Mouse (Mus musculus): ENCODE measurements around the gene Gm15517.
"Not testable (repeated sequence)": the region's sequence is repeated elsewhere in the genome, so short reads cannot be mapped to it uniquely, and the experiment has no call there.

The Gm15517 gene

DNA sequence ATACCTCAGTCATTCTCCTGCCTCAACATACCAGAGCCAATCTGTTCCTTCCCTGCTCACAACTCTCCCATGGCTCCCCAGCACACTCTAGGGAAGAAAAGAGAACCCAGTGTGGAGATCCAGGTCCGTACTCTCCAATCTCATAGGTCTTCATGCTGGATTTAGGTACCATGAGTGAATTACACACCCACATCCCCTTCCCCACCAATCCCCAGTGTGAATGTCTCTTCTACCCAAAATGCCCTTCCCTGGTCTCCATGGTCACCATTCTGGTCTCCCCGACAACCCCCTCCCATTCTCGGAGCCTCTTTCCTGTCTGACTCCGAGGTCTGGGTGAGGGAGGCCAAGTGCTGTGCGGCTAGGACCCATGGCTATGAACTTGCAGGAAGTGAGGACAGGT lies at the start of gene Gm15517:
Gm15517 (plus strand) TSS at position 301 of the 400 bp plus-strand sequence.
- no peak for DNase-seq (ENCODE audit: low spot score)

DNA sequence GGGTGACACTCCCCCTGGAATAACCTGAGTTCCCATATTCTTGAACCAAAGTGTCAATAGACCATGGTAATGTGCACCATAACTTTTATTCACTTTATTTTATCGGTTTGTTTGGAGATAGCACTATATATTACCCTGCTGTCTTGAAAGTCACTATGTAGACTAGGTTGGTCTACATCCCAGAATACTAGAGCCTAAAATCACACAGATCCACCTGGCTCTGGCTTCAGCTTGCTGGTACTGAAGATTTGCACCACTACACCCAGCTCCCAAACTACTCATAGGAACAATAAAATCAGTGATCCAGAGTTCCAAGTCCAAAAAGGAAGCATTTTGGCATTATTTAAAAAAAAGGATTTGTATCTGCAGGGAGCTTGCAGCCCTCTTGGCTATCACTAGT lies 45.6 kb upstream of the Gm15517 start, which contains the start of gene Klk1b5:
Klk1b5 (plus strand) TSS at position 301 of the 400 bp plus-strand sequence.
- no peak for DNase-seq (ENCODE audit: low spot score)

DNA sequence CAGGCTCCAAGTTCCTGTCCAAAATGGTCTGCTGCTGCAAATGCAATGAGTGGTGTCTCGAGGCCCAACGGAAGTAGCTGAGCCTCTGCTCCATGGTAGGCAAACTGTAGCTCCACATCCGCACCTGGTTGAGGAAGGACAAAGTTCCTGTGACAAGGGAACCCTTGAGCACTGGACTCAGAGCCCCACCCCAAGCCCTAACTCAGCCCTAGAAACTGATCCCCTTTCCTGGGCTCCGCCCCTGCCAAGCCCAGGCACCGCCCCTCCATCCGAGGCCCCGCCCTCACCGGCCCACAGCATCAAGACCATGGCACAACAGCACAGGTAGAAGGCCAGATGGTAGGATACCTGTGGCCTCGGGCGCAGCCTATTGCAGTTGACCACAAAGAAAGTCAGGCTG lies 39.6 kb upstream of the Gm15517 start:
- not testable (repeated sequence) for DNase-seq (ENCODE audit: low spot score)

DNA sequence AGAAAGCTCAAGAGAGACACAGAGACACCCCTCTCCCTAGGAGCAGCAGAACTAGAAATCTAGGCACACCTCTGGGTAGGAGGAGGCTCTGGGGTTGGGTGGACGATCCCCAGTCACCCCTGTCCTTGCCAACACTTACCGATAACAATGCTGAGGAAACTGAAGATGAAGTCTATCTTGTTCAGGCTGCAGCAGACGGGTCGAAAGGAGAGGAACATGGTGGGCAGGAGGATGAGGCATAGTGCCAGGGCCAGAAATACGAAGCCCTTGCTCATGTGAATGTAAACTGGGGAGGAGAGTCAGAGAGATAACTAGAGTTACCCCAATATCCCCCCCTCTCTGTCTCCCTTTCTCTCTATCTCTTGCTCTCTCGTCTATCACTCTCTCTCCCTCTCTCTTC lies 38.9 kb upstream of the Gm15517 start:
- not testable (repeated sequence) for DNase-seq (ENCODE audit: low spot score)

DNA sequence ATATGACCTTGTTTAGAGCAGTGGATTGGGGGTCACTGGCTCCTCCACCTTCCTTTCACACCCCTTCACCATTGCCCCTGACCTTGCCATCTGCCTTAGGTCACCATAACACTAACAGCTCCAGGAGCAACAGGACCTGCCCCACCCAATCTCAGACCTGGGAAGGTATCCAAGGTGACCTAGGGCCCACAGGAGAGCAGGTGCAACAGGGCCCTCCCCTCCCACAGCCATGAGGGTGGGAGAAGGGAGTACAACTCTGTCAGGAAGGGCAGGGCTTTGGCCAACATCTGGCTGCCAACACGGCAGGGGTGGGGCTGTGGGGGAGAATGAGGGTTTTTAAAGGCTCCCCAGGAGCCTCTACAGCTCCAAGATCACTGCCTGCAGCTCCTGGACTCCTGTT lies 36.2 kb upstream of the Gm15517 start, which contains the start of gene Klk1:
Klk1 (plus strand) TSS at position 285 of the 400 bp plus-strand sequence.
- no peak for DNase-seq (ENCODE audit: low spot score)

DNA sequence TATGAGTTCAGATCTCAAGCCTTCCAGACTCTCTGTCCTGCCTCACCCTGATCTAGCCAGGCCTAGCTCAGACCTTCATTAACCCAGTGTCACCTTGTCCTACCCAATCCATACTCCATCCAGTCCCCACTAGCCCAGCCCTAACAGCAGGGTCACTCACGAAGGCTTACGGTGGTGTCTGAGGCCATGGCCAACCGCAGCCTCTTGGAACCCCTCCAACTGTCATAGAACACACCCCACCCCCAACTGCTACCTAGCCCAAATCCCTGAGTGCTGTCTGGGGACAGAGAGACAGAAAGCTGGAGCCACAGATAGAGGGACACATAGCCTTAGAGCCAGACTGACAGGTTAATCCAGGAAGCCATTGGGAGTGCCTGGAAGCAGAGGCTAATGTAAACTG lies 25.3 kb upstream of the Gm15517 start, which contains the start of gene Gm36864:
Gm36864 (plus strand) TSS at position 269 of the 400 bp plus-strand sequence.
- no peak for DNase-seq (ENCODE audit: low spot score)

DNA sequence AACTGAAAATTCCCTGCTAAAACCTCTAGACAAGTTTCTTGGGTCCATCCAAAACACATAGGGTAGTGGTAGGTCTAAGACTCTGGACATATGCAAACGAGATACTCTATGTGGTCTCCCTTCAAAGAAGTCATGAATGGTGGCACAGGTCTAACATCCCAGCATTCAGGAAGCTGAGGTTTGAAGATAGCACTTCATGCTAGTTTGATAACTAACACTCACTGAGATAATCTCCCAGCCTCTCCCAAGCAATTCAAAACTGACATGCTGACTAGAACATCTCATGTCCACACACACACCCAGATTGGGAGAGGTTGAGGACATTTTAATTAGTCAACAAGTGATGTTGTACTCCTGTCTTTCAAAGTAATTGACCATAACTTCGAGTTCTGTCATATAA lies 21.3 kb upstream of the Gm15517 start:
- DNase-seq (ENCODE audit: low spot score), result no peak

DNA sequence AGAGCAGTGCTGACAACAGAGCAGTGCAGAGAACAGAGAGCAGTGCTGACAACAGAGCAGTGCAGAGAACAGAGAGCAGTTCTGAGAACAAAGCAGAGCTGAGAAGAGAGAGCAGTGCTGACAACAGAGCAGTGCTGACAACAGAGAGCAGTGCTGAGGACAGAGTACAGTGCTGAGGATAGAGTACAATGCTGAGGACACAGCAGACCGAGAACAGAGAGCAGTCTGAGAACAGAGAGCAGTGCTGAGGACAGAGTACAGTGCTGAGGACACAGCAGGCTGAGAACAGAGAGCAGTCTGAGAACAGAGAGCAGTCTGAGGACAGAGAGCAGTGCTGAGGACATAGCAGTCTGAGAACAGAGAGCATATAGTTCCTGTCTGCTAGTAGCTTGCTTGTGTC lies 20.5 kb upstream of the Gm15517 start:
- DNase-seq (ENCODE audit: low spot score), result no peak

DNA sequence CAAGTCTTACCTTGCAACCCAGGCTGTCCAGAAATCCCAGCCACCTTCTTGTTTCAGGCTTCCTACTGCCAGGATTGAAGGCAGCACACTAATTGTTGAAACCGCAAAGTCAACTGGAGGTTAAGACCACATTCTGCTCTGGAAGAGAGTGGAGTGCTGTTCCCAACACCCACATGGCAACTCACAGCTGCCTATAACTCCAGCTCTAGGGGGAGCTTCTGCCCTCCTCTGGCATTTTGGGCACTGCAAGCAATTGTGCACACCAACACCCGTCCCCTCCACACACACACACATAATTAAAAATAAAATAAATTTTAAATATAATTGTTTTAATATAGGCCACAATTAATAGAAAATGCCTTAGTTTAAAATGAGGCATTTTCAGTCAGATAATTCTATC lies 20.1 kb upstream of the Gm15517 start:
- no peak for DNase-seq (ENCODE audit: low spot score)

DNA sequence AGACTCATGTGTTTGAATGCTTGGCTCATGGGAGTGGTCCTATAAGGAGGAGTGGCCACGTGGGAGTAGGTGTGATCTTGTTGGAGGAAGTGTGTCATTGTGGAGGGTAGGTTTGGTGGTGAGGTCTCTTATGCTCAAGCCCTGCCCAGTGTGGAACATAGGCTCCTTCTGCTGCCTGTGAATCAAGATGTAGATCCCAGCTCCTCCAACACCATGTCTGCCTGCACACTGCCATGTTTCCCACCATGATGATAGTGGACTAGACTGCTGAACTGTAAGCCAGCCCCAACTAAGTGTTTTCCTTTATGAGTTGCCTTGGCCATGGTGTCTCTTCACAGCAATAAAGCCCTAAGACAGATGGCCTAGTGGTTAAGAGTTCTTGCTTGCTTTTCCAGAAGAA lies 17.2 kb upstream of the Gm15517 start:
- no peak for DNase-seq (ENCODE audit: low spot score)

DNA sequence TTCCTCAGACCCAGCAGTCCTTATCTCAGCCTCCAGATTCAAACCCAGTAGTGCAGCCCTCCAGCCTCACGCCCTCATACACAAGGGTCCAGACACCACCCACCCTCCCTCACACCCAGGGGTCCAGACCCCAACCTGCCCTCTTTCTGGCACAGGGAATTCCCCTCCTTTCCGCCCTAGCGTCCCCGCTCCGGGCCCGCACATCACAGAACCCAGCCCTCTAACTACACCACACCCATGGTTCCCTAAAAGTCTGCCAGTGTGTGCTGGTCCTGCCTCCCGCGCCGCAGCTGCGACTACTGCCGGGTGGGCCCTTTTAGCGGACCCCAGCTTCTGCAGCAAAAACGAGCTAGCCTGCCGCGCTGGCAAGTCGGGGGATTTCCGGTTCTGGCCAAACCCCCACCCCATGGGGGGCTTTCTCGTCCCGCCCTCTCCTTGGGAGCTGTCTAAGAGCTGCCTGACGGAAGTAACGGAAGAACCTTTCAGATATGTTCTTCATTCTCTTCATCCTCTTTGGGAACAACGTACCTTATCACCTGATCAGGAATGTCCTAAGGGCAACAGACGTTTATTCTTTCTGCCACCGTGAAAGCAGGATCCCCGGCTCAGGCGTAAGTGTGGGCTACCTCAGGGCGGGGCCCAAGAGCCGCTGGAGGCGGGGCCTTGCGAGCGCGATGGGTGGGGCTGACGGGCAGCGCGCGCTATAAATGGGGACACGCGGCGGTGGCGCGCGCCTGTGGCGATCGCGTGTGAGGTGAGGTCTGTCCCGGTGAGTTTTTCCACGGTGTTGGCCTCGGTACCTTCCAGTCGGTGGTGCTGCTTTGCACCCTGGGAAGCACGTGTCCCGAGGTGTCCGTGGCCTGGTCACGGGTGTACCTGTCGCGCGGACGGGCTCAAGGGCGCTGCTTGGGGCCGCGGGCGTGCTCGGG lies 14.9 kb upstream of the Gm15517 start, which contains the start of the genes 1700028J19Rik and 2410002F23Rik:
1700028J19Rik (minus strand) TSS at position 641 of the 929 bp plus-strand sequence.
2410002F23Rik (plus strand) TSS at position 668 of the 929 bp plus-strand sequence.
- peak; percentile 95 for DNase-seq (ENCODE audit: low spot score)

DNA sequence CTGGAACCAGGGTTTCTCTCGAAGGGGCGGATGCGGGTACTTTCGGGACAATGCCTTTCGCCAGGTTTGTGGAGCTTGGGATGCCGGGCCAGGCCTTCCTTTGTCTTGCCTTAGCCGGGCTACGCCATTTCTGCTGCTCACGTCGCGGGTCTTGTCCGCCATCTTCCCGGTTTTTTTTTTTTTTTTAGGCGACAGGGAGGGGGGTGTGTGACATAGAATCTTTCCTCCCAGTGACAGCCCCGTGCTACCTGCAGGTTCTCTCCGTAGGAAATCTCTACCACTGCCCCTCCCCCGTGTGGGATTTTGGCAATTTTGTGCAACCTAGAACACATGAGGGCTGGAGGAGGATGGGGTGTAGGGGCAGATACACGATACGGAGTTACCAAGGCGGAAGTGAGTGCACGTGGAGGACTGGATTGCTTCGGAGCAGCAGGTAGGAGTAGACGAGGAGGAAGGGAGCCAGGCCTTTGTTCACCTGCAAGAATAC lies 14.2 kb upstream of the Gm15517 start:
- DNase-seq (ENCODE audit: low spot score), result peak; percentile 69

DNA sequence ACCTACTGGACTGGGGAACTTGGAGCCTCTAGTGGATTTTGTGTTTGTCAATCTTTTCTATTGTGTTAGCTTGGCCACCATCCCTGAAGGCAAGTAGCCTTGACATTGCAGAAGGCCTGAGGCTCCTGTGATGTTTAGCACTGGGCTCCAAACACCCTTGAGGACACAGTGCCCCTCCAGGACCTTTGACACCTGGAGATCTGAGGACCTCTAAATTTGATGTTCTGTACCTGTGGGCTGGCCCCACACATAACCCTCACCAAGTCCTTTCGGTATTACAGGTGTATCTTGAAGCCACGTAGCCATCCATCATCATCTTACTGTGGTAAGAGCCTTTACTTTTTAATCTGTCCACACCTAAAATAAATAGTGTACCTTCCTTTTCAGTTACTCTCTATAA lies 13.3 kb upstream of the Gm15517 start:
- DNase-seq (ENCODE audit: low spot score), result no peak

DNA sequence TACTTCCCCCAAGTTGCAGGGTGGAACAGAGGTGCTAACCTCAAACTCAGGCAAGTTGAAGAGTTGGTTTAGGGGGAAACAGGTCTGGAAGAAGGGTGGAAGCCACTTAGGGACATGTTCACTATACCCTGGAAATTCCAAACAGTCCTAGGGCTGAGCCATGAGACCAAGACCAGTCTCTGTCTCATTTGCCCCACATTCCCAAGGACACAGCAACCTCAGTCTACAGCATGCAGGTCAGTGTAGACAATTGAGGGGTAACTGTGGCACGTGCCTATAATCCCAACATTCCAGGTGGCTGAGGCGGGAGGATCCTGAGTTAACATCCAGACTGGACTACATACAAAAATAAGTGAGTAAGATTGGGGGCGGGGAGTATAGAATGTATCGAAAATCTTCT lies 12.0 kb upstream of the Gm15517 start:
- DNase-seq (ENCODE audit: low spot score), result no peak

DNA sequence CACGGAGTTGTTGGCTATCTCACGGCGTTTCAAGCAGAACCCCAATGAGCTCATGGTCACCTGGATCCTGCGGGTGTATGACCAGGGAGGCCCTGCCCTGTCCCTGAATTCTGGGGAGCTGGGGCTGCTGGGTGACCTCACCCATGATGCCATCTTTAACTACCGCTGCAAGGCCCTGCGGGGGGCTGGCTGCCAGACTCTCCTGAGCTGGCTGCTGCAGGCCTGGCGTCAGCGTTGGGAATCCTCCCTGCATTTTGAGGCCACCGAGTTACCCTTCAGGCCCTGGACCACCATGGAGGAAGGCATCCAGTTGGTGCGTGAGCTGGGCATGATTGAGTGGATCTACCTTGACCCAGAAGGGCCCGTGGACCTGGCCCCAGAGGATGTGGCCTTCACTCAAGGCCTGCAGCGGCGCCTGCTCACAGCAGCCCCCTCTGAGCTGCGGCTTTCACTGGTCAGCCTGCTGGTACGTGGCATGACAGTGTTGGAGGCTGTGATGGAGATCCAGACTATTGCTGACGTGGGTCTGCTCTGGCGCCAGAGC lies 10.4 kb upstream of the Gm15517 start:
- not testable (repeated sequence) for DNase-seq (ENCODE audit: low spot score)

DNA sequence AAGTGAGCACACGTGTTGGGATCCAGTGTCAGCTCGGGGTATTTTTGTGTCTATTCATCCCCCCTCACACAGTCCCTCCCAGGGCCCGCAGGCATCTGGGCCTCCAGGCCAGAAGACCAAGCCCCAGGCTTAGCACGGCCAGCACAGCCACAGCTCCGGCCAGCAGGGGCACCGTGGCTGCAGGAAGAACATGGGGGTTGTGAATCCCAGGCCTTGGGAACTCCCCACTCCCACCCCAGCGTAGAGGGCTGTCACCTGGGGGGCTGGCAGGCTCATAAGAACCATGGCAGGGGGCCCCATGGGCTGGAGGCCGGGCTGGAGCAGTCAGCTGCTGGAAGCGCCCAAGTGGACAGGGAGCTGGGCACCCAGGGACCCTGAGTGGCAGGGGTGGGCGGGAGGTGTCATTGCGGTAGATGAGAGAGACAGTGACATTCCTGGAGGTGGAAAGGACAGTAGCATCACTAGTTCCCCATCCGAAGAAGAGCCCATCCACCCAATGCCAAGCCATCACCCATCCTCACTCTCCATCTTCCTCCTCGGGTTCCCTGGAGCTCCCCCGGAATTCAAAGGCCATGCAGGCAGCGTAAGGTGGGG lies 8.1 kb upstream of the Gm15517 start:
- no peak for DNase-seq (ENCODE audit: low spot score)

DNA sequence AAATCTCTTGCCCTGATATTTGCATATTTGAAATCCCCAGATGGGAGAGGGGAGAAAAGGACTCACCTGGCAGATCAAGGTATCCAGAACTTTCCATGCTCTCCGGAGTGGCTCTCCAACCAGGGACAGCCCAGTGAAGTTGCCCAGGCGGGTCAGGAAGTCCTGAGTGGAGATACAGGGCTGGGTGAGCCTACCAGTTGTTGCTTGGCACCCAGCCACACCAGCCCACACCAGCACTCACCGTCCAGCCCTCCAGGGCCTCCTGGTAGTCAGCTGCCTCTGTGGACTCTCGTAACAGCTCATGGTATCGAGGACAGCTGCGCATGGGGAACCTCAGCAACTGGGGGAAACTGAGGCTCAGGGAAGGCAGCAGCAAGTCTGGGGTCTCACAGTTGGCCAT lies 6.3 kb upstream of the Gm15517 start:
- no peak for DNase-seq (ENCODE audit: low spot score)

DNA sequence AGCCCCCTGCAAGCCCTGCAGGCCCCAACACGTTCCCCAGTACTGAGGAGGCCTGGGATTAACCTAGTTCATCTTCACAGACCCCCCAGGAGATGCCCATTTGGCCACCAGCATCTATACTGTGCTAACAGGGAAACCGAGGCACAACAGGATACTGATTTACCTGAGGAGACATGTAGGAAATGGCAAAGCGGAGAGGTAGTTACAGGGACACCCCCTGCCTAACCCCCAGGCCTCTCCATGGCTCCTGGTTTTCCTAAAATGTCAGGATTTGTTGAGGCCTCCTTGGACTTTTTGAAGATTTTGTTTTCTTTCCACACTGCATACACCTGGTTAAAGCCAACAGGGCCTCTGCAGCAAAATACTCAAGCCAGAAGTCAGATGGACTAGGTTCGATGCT lies 4.0 kb upstream of the Gm15517 start, which contains the start of gene Acp4:
Acp4 (minus strand) TSS at position 101 of the 400 bp plus-strand sequence.
- DNase-seq (ENCODE audit: low spot score), result no peak

DNA sequence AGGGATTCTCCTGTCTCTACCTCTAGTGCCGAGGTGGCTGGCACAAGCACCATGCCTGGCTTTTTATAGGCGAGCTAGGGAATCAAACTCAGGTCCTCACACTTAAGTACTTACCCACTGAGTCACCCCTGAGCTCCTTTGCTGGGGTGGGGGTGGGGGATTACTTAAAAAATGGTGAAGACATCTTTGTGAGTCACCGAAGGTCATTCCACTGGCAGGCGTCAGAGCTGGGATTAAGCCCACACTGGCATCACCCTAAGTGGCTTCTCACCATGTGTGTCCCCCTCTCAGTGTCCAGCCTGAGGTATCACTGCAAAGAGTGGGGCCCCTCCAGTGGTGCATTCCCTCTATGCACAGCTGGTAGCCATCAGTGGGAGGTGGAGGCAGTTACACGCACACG lies 837 bp upstream of the Gm15517 start:
- no peak for DNase-seq (ENCODE audit: low spot score)

DNA sequence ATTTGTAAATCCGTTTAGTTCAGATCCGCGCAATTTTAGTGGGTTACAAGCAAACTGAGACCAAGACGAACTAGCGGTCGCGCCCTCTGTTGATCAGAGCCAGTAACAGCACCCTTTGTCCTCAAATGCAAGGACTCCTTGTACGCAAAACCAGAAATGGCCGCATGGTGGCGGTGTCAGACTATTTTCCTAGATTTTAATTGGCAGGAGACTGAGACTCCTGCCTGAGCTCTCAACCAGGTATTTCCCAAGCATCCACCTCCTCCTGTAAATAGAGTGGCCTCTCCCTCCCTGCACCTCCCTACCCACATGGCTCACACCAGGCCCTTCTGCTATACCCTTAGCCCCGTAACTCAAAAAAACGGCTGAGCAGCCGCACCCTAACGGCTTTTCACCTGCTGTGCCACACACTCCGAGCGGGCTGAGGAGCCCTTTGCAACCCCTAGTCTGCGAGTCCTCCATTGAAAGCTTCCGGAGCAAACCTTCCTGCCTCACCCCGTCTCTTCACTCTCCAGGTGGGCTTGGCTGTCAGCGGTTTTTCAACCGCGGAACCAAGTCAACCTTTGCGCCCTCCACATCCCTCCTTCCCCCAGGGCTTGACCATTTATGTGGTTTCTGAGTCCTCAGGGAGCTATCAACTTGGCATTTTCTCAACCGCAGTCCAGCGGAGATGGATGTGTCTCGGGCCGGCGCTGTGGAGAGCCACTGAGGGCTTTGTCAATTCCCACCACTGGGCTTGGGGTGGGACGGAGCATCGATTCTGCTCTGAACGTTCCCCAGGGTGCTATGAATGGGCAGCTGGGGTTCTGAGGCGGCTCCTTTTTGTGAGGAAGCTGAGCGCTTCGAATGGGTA lies 1.8 kb downstream of the Gm15517 start:
- DNase-seq (ENCODE audit: low spot score), result peak; percentile 99

DNA sequence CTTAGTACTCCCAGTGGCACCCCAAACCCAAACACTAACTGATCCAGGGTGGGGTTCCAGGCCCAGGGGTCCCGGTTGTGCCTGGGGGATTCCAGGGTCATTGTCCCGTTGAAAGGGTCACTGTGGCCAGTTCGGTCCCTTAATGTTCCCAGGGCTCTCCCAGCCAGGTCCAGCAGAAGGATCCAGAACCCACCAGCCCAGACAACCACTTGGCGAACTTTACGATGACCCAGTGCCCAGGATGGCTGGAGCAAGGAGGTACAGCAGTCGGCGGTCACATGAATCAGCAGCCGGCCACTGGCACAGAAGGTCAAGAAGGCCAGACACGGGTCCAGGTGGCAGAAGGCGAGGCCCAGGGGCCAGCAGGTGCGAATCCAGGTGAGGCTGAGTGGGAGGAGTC lies 6.9 kb downstream of the Gm15517 start:
- no peak for DNase-seq (ENCODE audit: low spot score)

Measured in embryo, embryonic 10.5 days (tissue).